Mouse (Mus musculus) kidney, adult 10 weeks (tissue): ENCODE measurements around the gene Tomm22. TPM values are rescaled to one million over a fixed set of nuclear protein-coding genes. Genes with fewer than 3 reads are reported as not detected.

Experiments used
- polyA plus RNA-seq: library from polyadenylated mRNA; stranded (reverse); fragments of 350-450 nt; fragmentation: Illumina TruSeq; extraction: RNeasy Lipid Tissue Mini Kit (QIAGEN cat#74804); gene quantifications from one replicate; pipeline ENCODE4 v1.2.3, GENCODE M21; 2014; ENCODE audit warnings: low read depth, low replicate concordance

Gene Tomm22
- polyA plus RNA-seq = 247 TPM

GRCm38 (mm10) chr15:79670249-79670971 is at the start of gene Tomm22:
Tomm22 (plus strand) TSS chr15:79670861.

GRCm38 (mm10) chr15:79658531-79659375 is 11.9 kb upstream of the Tomm22 start, which contains the start of the genes Fam227a and Cby1:
Fam227a (minus strand) TSS chr15:79658956.
Cby1 (plus strand) TSS chr15:79659199.

GRCm38 (mm10) chr15:79687646-79688267 is 17.1 kb downstream of the Tomm22 start, which contains the start of gene Josd1:
Josd1 (minus strand) TSS chr15:79687919.

GRCm38 (mm10) chr15:79690426-79691022 is 19.9 kb downstream of the Tomm22 start, which contains the start of gene Gtpbp1:
Gtpbp1 (plus strand) TSS chr15:79690845.

Other genes with a start within 250 kb of the Tomm22 start
- gene Csnk1e, start 215.3 kb upstream of the Tomm22 start, polyA plus RNA-seq = 3.3 TPM
- gene Kcnj4, start 165.6 kb upstream of the Tomm22 start, polyA plus RNA-seq = not detected
- gene Kdelr3, start 154.4 kb upstream of the Tomm22 start, polyA plus RNA-seq = 2.7 TPM
- gene Ddx17, start 124.1 kb upstream of the Tomm22 start, polyA plus RNA-seq = 173 TPM
- gene Dmc1, start 65.8 kb upstream of the Tomm22 start, polyA plus RNA-seq = not detected
- 1.5 TPM for gene Fam227a, start 11.9 kb upstream of the Tomm22 start, polyA plus RNA-seq
- 2.2 TPM for gene Cby1, start 11.7 kb upstream of the Tomm22 start, polyA plus RNA-seq
- 10.3 TPM for gene Josd1, start 17.1 kb downstream of the Tomm22 start, polyA plus RNA-seq
- gene Gtpbp1, start 20.0 kb downstream of the Tomm22 start, polyA plus RNA-seq = 0.73 TPM
- 2.7 TPM for gene Sun2, start 71.7 kb downstream of the Tomm22 start, polyA plus RNA-seq
- gene Dnal4, start 107.0 kb downstream of the Tomm22 start, polyA plus RNA-seq = 1.3 TPM
- 0.16 TPM for gene Nptxr, start 133.9 kb downstream of the Tomm22 start, polyA plus RNA-seq
- not detected for gene Npcd, start 163.4 kb downstream of the Tomm22 start, polyA plus RNA-seq
- 3.4 TPM for gene Cbx6, start 163.8 kb downstream of the Tomm22 start, polyA plus RNA-seq
- 6.3 TPM for gene Apobec3, start 220.8 kb downstream of the Tomm22 start, polyA plus RNA-seq